Mouse (Mus musculus) kidney, adult 2 months (tissue): ENCODE measurements at regions not wholly inside any gene's neighbourhood (a gene's known extent, or its start where the extent isn't known, plus 50 kb on each side); places are given as distances from the start of the nearest gene placed in this dataset.

ENCODE experiments used
- CTCF ChIP-seq: fragments of 200-500 bp; conservative IDR thresholded peaks from 2 replicates; pipeline ENCODE4 v1.5.1; 2011; ENCODE audit warnings: low read depth, mild to moderate bottlenecking, control low read depth, low read length, moderate library complexity, mixed read lengths; ENCODE audit not compliant: insufficient read depth, insufficient read length
- POLR2A ChIP-seq: fragments of 200-500 bp; IDR thresholded peaks from one replicate; pipeline ENCODE4 v1.6.1; 2011; ENCODE audit warnings: low read depth, low read length, control low read depth

GRCm38 (mm10) chr11:26773122-26773796, 179.5 kb upstream of the Vrk2 start:
- no peak for TF ChIP-seq CTCF
- no peak for TF ChIP-seq POLR2A
